Mouse (Mus musculus) heart, embryonic 13.5 days (tissue): ENCODE data around the gene Otulin. TPM values are rescaled to one million over a fixed set of nuclear protein-coding genes. Genes with fewer than 3 reads are reported as not detected.

ENCODE experiments used
- ATAC-seq: fragments of 200-750 bp; cut with Nextera tagmentation; 2 replicates; pipeline ENCODE4 v1.8.0; 2017; ENCODE audit warnings: moderate TSS enrichment; ENCODE audit not compliant: insufficient number of reproducible peaks, low FRiP score, low TSS enrichment; ENCODE audit errors: extremely low read depth
- H3K27ac ChIP-seq: fragments of 300-500 bp; sonication (generic); replicated peaks from 2 replicates; pipeline ENCODE4 v1.5.1; 2015; ENCODE audit warnings: moderate library complexity, mild to moderate bottlenecking, inconsistent platforms
- H3K27me3 ChIP-seq: fragments of 300-500 bp; sonication (generic); replicated peaks from 2 replicates; pipeline ENCODE4 v1.6.1; 2015; ENCODE audit warnings: mild to moderate bottlenecking, inconsistent platforms
- H3K36me3 ChIP-seq: fragments of 300-500 bp; sonication (generic); 2 replicates; pipeline ENCODE4 v1.6.1; 2015; ENCODE audit warnings: mild to moderate bottlenecking, inconsistent platforms
- H3K4me1 ChIP-seq: fragments of 300-500 bp; sonication (generic); 2 replicates; pipeline ENCODE4 v1.6.1; 2015; ENCODE audit warnings: inconsistent platforms
- H3K4me2 ChIP-seq: fragments of 300-500 bp; sonication (generic); 2 replicates; pipeline ENCODE4 v1.6.1; 2015; ENCODE audit warnings: inconsistent platforms, mild to moderate bottlenecking, moderate library complexity
- H3K4me3 ChIP-seq: fragments of 300-500 bp; sonication (generic); 2 replicates; pipeline ENCODE4 v1.5.1; 2015; ENCODE audit warnings: moderate library complexity, mild to moderate bottlenecking, inconsistent platforms
- H3K9ac ChIP-seq: fragments of 300-500 bp; sonication (generic); 2 replicates; pipeline ENCODE4 v1.6.1; 2015; ENCODE audit warnings: inconsistent platforms, mild to moderate bottlenecking, moderate library complexity
- H3K9me3 ChIP-seq: fragments of 300-500 bp; sonication (generic); 2 replicates; pipeline ENCODE4 v1.6.1; 2016; ENCODE audit warnings: inconsistent platforms
- WGBS: fragments of 180-500 bp; shearing (Covaris S2); methylation state at CpG from one replicate; pipeline ENCODE4 v1.1.7; 2015; ENCODE audit warnings: mixed read lengths; 5-methylcytosine and 5-hydroxymethylcytosine counted together
- polyA plus RNA-seq: library from polyadenylated mRNA; unstranded; fragments of >200 nt; fragmentation: Nextera tagmentation; extraction: Ambion mirVana; gene quantifications from 2 replicates; pipeline ENCODE4 v1.2.1, GENCODE M21; 2015

Otulin gene
- polyA plus RNA-seq, 1 experiment from 2014 or later, result 26.1 TPM

DNA sequence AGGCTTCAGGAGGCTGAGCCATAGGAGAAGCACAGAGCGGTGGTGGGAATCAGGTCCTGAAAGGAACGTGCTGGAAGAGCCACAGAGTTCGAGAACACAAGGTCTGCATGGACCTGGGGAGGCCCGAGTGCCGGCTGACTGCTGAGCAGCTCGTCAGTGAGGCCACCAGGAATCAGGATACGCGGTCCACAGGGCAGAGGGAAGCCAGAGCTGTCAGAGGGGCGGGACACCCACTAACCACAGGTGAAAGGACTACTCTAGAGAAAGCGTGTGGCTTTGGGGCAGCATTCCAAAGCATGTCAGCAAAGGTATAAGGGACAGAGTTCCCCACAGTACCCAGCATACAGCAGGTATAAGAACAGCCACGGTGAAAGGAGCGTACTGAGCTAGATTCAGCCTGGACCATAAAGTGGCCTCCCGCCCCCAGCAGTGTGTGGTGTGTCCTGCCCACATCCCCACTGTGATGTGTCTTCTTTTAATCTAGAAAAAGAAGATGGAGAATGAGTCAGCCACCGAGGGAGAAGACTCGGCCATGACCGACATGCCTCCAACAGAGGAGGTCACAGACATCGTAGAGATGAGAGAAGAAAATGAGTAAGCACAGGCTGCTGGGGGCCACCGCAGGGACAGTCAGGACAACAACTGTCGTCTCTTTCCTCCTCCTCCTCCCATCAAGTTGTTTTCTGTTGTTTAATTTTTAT is 37.7 kb downstream of the Otulin start:
- peaks cover 68% of the 10 kb centered on the region for H3K36me3 ChIP-seq

GRCm38 (mm10) chr15:27590812-27591211 is 39.7 kb downstream of the Otulin start:
- H3K4me2 ChIP-seq, result no peak overlapping the region
- no peak overlapping the region for H3K4me3 ChIP-seq
- H3K4me1 ChIP-seq, result peaks cover 19% of the 10 kb centered on the region
- H3K9ac ChIP-seq, result no peak overlapping the region
- no peak for ATAC-seq
- 97% methylated on average over 9 of the region's 9 CpGs for WGBS
- H3K27me3 ChIP-seq, result no peaks in the 10 kb centered on the region
- H3K36me3 ChIP-seq, result peaks cover 75% of the 10 kb centered on the region
- no peaks in the 10 kb centered on the region for H3K9me3 ChIP-seq
- no peak overlapping the region for H3K27ac ChIP-seq

More for the DNA sequence above, 37.7 kb downstream of the Otulin start:
- H3K4me2 ChIP-seq, result no peak overlapping the region
- no peak overlapping the region for H3K4me3 ChIP-seq
- peaks cover 35% of the 10 kb centered on the region for H3K4me1 ChIP-seq
- ATAC-seq, result no peak
- no peak overlapping the region for H3K9ac ChIP-seq
- 88% methylated on average over 19 of the region's 19 CpGs for WGBS
- no peaks in the 10 kb centered on the region for H3K9me3 ChIP-seq
- no peak overlapping the region for H3K27ac ChIP-seq
- no peaks in the 10 kb centered on the region for H3K27me3 ChIP-seq

- no peaks in the 10 kb centered on the region for H3K9me3 ChIP-seq
- no peak overlapping the region for H3K4me2 ChIP-seq
- WGBS, result 84% methylated on average over 14 of the region's 14 CpGs
- no peak overlapping the region for H3K9ac ChIP-seq
- H3K27me3 ChIP-seq, result no peaks in the 10 kb centered on the region
- no peak for ATAC-seq
- H3K27ac ChIP-seq, result no peak overlapping the region
- H3K36me3 ChIP-seq, result peaks cover 68% of the 10 kb centered on the region
- peaks cover 17% of the 10 kb centered on the region for H3K4me1 ChIP-seq
- no peak overlapping the region for H3K4me3 ChIP-seq
Measured at GRCm38 (mm10) chr15:27588087-27588826, 42.2 kb downstream of the Otulin start.

GRCm38 (mm10) chr15:27586093-27586480 is 44.4 kb downstream of the Otulin start:
- H3K4me1 ChIP-seq, result peaks cover 27% of the 10 kb centered on the region

GRCm38 (mm10) chr15:27585466-27586092 is 44.9 kb downstream of the Otulin start:
- Histone ChIP-seq H3K9me3 (no peaks in the 10 kb centered on the region), H3K27ac (no peak overlapping the region), H3K27me3 (no peaks in the 10 kb centered on the region), H3K36me3 (peaks cover 55% of the 10 kb centered on the region), H3K4me3 (no peak overlapping the region), H3K4me1 (peaks cover 32% of the 10 kb centered on the region), H3K9ac (no peak overlapping the region), H3K4me2 (no peak overlapping the region)
- ATAC-seq, result no peak
- 76% methylated on average over 4 of the region's 4 CpGs for WGBS

More at GRCm38 (mm10) chr15:27586093-27586480, 44.4 kb downstream of the Otulin start:
- Histone ChIP-seq H3K4me3 (no peak overlapping the region), H3K9me3 (no peaks in the 10 kb centered on the region), H3K36me3 (peaks cover 55% of the 10 kb centered on the region), H3K4me2 (no peak overlapping the region), H3K27ac (no peak overlapping the region), H3K9ac (no peak overlapping the region), H3K27me3 (no peaks in the 10 kb centered on the region)
- ATAC-seq, result no peak
- WGBS, result 85% methylated on average over 5 of the region's 5 CpGs

DNA sequence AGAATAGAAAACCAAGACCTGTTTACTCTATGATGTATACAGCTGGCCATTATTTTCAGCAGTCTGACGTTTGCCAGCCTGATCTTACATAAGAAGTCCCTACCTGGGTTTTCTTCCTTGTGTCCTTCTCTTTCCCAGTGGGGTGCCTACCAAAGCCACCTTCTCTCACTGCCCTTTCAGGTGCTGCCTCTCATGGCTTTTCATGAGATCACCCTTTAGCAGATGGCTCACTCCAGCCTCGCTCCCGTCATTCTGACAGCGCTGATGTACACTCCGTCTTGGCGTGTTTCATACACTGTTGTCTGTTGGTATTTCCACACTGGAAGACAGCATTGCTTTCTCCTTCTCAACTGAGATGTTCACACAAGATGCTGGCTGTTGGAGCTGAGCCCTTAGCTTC is 46.9 kb downstream of the Otulin start:
- ATAC-seq, result no peak
- no peak overlapping the region for H3K27ac ChIP-seq
- H3K9me3 ChIP-seq, result no peaks in the 10 kb centered on the region
- H3K36me3 ChIP-seq, result peaks cover 48% of the 10 kb centered on the region
- no peaks in the 10 kb centered on the region for H3K27me3 ChIP-seq
- H3K4me1 ChIP-seq, result peaks cover 26% of the 10 kb centered on the region
- H3K9ac ChIP-seq, result no peak overlapping the region
- H3K4me2 ChIP-seq, result no peak overlapping the region
- no peak overlapping the region for H3K4me3 ChIP-seq
- WGBS, result 82% methylated on average over 6 of the region's 6 CpGs

GRCm38 (mm10) chr15:27583042-27583441 is 47.5 kb downstream of the Otulin start:
- Histone ChIP-seq H3K36me3 (peaks cover 44% of the 10 kb centered on the region), H3K4me2 (no peak overlapping the region), H3K4me1 (peaks cover 26% of the 10 kb centered on the region), H3K9ac (no peak overlapping the region), H3K4me3 (no peak overlapping the region), H3K27me3 (no peaks in the 10 kb centered on the region), H3K9me3 (no peaks in the 10 kb centered on the region), H3K27ac (no peak overlapping the region)
- ATAC-seq, result no peak
- WGBS, result 60% methylated on average over 4 of the region's 4 CpGs

DNA sequence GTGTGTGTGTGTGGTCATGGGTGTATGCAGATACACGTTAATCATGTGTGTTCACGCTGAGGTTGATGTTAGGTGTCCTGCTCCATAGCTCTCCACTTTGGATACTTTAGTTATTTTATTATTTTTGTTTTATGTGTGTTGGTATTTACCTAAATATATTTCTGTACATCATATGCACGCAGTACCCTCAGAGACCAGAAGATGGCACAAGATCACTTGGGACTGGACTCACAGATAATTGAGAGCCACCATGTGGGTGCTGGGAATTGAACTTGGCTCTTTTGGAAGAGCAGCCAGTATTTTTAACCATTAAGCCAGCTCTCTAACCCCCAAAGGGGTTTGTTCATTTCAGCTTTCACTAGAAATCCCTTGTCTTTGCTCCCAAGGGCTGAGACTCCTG is 48.1 kb downstream of the Otulin start:
- no peak overlapping the region for H3K9ac ChIP-seq
- no peaks in the 10 kb centered on the region for H3K9me3 ChIP-seq
- H3K27me3 ChIP-seq, result no peaks in the 10 kb centered on the region
- ATAC-seq, result no peak
- no peak overlapping the region for H3K4me2 ChIP-seq
- peaks cover 50% of the 10 kb centered on the region for H3K36me3 ChIP-seq
- H3K4me3 ChIP-seq, result no peak overlapping the region
- no peak overlapping the region for H3K27ac ChIP-seq
- peaks cover 26% of the 10 kb centered on the region for H3K4me1 ChIP-seq
- 92% methylated on average over 3 of the region's 3 CpGs for whole genome bisulfite sequencing

- ATAC-seq, result no peak
- WGBS, result 79% methylated on average over 3 of the region's 3 CpGs
- Histone ChIP-seq H3K4me2 (no peak overlapping the region), H3K4me3 (no peak overlapping the region), H3K9ac (no peak overlapping the region), H3K9me3 (no peaks in the 10 kb centered on the region), H3K36me3 (peaks cover 51% of the 10 kb centered on the region), H3K4me1 (peaks cover 31% of the 10 kb centered on the region), H3K27ac (no peak overlapping the region), H3K27me3 (no peaks in the 10 kb centered on the region)
Measured at GRCm38 (mm10) chr15:27581640-27582039, 48.9 kb downstream of the Otulin start.

DNA sequence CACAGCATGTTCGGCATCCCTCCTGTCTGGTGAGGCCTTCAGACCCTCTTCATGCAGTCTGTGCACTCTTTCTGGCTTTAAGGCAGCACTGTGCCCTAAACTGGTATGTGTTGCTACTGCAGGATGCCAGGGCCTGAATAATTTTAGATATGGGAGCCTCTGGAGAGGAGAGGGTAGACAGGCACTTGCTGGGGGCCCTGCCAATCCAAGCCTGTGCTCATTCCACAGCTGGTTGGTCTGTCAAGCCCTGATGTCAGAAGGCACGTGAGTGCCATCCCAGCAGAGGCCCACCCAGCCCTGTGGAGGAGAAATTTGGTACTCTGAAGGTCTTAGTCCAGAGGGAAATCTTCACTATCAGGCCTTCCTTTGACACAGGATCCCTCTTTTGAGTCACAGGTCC is 49.7 kb downstream of the Otulin start:
- no peaks in the 10 kb centered on the region for H3K9me3 ChIP-seq
- peaks cover 45% of the 10 kb centered on the region for H3K36me3 ChIP-seq
- no peak overlapping the region for H3K9ac ChIP-seq
- no peak for ATAC-seq
- peaks cover 38% of the 10 kb centered on the region for H3K4me1 ChIP-seq
- WGBS, result 59% methylated on average over 2 of the region's 2 CpGs
- no peak overlapping the region for H3K27ac ChIP-seq
- no peaks in the 10 kb centered on the region for H3K27me3 ChIP-seq
- H3K4me3 ChIP-seq, result no peak overlapping the region
- H3K4me2 ChIP-seq, result no peak overlapping the region

DNA sequence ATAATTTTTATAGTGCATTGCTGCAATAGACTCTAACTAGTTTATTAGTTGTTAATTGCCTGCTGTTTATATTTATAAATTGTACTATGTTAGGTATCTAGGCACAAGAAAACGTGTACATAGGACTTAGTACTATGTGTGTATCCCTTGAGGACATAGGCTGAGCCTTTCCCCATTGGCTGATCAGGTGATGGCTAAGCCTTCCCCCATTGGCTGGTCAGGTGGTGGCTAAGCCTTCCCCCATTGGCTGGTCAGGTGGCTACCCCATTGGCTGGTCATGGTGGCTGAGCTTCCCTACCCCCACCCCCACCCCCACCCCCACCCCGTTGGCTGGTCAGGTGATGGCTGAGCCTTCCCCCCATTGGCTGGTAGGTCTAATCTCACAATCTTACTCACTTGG is 50.6 kb downstream of the Otulin start:
- Histone ChIP-seq H3K27ac (no peak overlapping the region), H3K9me3 (no peaks in the 10 kb centered on the region), H3K36me3 (peaks cover 37% of the 10 kb centered on the region), H3K4me1 (peaks cover 44% of the 10 kb centered on the region), H3K4me3 (no peak overlapping the region), H3K9ac (no peak overlapping the region), H3K27me3 (no peaks in the 10 kb centered on the region), H3K4me2 (no peak overlapping the region)
- no peak for ATAC-seq
- 76% methylated on average over 2 of the region's 2 CpGs for WGBS
